Mouse (Mus musculus) cerebellum, adult 2 months (tissue): ENCODE data around the gene Ap2a2. TPM values are rescaled to one million over a fixed set of nuclear protein-coding genes. Genes with fewer than 3 reads are reported as not detected.
"Not testable (repeated sequence)": the region's sequence is repeated elsewhere in the genome, so short reads cannot be mapped to it uniquely, and the experiment has no call there.

ENCODE experiments used
- DNase-seq, 2 experiments: peaks; one replicate each; pipeline ENCODE4 v3.0.0; 2021
- H3K27ac ChIP-seq: fragments of 200-500 bp; 2 replicates; pipeline ENCODE4 v1.5.1; 2012; ENCODE audit warnings: low read length, control low read depth, inconsistent platforms; ENCODE audit not compliant: insufficient read depth
- H3K27me3 ChIP-seq: fragments of 200-500 bp; 2 replicates; pipeline ENCODE4 v1.6.1; 2012; ENCODE audit warnings: inconsistent platforms, mild to moderate bottlenecking, low read length, moderate library complexity; ENCODE audit not compliant: control insufficient read depth, insufficient read depth
- H3K4me1 ChIP-seq: fragments of 200-500 bp; 2 replicates; pipeline ENCODE4 v1.6.1; 2011; ENCODE audit warnings: low read length; ENCODE audit not compliant: control insufficient read depth, insufficient read depth
- H3K4me3 ChIP-seq: fragments of 200-500 bp; replicated peaks from 2 replicates; pipeline ENCODE3; 2011; ENCODE audit warnings: mild to moderate bottlenecking, low read depth, low read length, control low read depth; ENCODE audit not compliant: insufficient read depth
- CTCF ChIP-seq: fragments of 200-500 bp; IDR thresholded peaks from 2 replicates; pipeline ENCODE4 v1.5.1; 2011; ENCODE audit warnings: low read depth, mild to moderate bottlenecking, control low read depth, low read length, moderate library complexity, borderline replicate concordance; ENCODE audit not compliant: insufficient read depth
- POLR2A ChIP-seq: fragments of 200-500 bp; IDR thresholded peaks from 2 replicates; pipeline ENCODE4 v1.6.1; 2011; ENCODE audit warnings: low read length, control low read depth, borderline replicate concordance; ENCODE audit not compliant: insufficient read depth
- WGBS: fragments of 180-500 bp; shearing (Covaris S2); methylation state at CpG from one replicate; pipeline ENCODE4 v1.1.7; 2018; 5-methylcytosine and 5-hydroxymethylcytosine counted together
- polyA plus RNA-seq: library from polyadenylated mRNA; depleted of rRNA; stranded (reverse); fragments of >200 nt; gene quantifications from 2 replicates; pipeline ENCODE4 v1.2.3, GENCODE M21; 2012

Gene Ap2a2
- polyA plus RNA-seq, 1 experiment: 96.7 TPM

DNA sequence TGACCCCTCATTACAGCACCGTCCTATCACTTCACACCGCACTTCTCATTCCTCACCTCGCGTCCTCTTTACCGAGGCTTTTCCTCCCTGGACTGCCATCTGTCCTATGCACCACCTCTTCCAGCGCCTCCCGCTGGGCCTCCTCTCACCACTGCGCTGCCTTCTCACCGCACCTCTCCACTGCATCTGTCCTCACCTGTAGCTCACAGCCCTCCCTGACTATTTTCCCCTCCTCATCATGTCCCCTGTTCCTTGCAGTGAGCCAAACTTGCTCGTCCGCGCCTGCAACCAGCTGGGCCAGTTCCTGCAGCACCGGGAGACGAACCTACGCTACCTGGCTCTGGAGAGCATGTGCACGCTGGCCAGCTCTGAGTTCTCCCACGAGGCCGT is 50.4 kb downstream of the Ap2a2 start:
- TF ChIP-seq CTCF: no peak
- no peak for TF ChIP-seq POLR2A
- peaks cover 19% of the 10 kb centered on the region for H3K4me1 ChIP-seq
- DNase-seq: peak; percentile 58 to 61
- 0 out of 2 replicates have a peak overlapping the region, but pooled peaks have one; percentile 0 for H3K27ac ChIP-seq
- 20% methylated on average over 18 of the region's 18 CpGs for WGBS
- no peaks in the 10 kb centered on the region for H3K27me3 ChIP-seq
- H3K4me3 ChIP-seq: no peak overlapping the region

GRCm38 (mm10) chr7:141612791-141613190 is 50.8 kb downstream of the Ap2a2 start:
- Histone ChIP-seq H3K27ac (no peak overlapping the region), H3K4me3 (no peak overlapping the region), H3K27me3 (no peaks in the 10 kb centered on the region), H3K4me1 (peaks cover 19% of the 10 kb centered on the region)
- WGBS: 13% methylated on average over 13 of the region's 13 CpGs
- DNase-seq: peak; percentile 71 to 79
- TF ChIP-seq POLR2A: no peak
- no peak for TF ChIP-seq CTCF

- no peak for DNase-seq
- WGBS: 69% methylated on average over 5 of the region's 5 CpGs
Measured at GRCm38 (mm10) chr7:141614329-141614832, 52.4 kb downstream of the Ap2a2 start.

DNA sequence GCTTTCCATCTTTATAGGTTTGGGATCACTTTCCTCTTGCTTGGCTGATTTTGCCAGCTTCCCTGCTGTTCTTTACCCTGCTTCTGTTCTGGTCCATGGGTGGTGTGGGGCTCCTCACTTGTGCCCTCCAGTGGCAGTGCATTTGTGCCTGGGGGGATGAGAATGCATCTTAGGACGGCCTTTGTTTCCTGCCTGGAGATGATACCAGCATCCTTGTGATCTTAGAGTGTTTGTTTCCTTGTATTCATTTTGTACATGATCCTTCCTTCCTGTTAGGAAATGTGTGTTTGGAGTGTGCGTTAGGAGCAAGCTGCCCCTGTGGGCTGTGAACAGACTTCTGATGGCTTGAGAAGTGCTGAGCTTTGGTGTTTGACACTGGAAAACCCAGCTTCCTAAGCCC is 62.2 kb downstream of the Ap2a2 start:
- 82% methylated on average over 2 of the region's 2 CpGs for WGBS
- H3K4me1 ChIP-seq: peaks cover 5% of the 10 kb centered on the region; the same call in 1 of the 2 replicates
- no peak for DNase-seq
- H3K4me3 ChIP-seq: no peak overlapping the region
- no peak overlapping the region for H3K27ac ChIP-seq
- H3K27me3 ChIP-seq: no peaks in the 10 kb centered on the region
- TF ChIP-seq POLR2A: no peak
- no peak for TF ChIP-seq CTCF

More at GRCm38 (mm10) chr7:141614329-141614832, 52.4 kb downstream of the Ap2a2 start:
- TF ChIP-seq CTCF: no peak
- TF ChIP-seq POLR2A: no peak
- Histone ChIP-seq H3K4me3 (no peak overlapping the region), H3K27me3 (no peaks in the 10 kb centered on the region), H3K27ac (no peak overlapping the region), H3K4me1 (peaks cover 19% of the 10 kb centered on the region)

GRCm38 (mm10) chr7:141625120-141625810 is 63.3 kb downstream of the Ap2a2 start:
- no peak overlapping the region for H3K4me3 ChIP-seq
- H3K4me1 ChIP-seq: peaks cover 5% of the 10 kb centered on the region; the same call in 1 of the 2 replicates
- TF ChIP-seq POLR2A (no peak), CTCF (no peak)
- WGBS: 94% methylated on average over 6 of the region's 6 CpGs
- no peak for DNase-seq
- no peak overlapping the region for H3K27ac ChIP-seq
- no peaks in the 10 kb centered on the region for H3K27me3 ChIP-seq

- TF ChIP-seq CTCF: no peak
- no peak overlapping the region for H3K4me3 ChIP-seq
- H3K27me3 ChIP-seq: no peaks in the 10 kb centered on the region
- H3K27ac ChIP-seq: no peak overlapping the region
- H3K4me1 ChIP-seq: peaks cover 5% of the 10 kb centered on the region; the same call in 1 of the 2 replicates
- no peak for DNase-seq
- WGBS: 74% methylated on average over 2 of the region's 2 CpGs
Measured at GRCm38 (mm10) chr7:141628018-141628417, 66.0 kb downstream of the Ap2a2 start.

- WGBS: 46% methylated on average over 3 of the region's 3 CpGs
- peaks cover 5% of the 10 kb centered on the region; the same call in 1 of the 2 replicates for H3K4me1 ChIP-seq
Measured at GRCm38 (mm10) chr7:141629241-141629640, 67.3 kb downstream of the Ap2a2 start.

DNA sequence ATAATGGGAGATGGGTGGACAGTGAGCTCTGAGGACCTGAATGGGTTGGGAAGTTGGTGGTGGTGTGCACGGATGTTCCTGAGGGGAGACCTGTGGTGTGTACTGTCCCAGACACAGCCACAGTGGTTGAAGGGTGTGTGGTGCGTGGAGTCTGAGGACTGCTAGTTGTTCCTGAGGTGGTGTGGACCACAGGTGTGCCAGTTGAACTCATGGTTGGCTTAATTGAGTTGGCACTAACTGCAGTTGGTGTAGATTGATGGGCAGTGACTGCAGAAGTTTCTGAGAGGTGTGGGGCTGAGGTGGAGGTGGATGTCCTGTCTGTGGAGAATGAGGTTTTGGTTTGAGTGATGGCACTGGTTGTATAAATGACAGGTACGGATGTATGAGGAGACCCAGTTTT is 76.1 kb downstream of the Ap2a2 start:
- not testable (repeated sequence) for H3K27ac ChIP-seq, H3K4me3 ChIP-seq, H3K27me3 ChIP-seq, H3K4me1 ChIP-seq, DNase-seq
- WGBS: 97% methylated on average over 2 of the region's 3 CpGs

More at GRCm38 (mm10) chr7:141629241-141629640, 67.3 kb downstream of the Ap2a2 start:
- no peak for DNase-seq
- TF ChIP-seq POLR2A: no peak
- no peak for TF ChIP-seq CTCF
- Histone ChIP-seq H3K27ac (no peak overlapping the region), H3K27me3 (no peaks in the 10 kb centered on the region), H3K4me3 (no peak overlapping the region)

GRCm38 (mm10) chr7:141638513-141639334 is 76.8 kb downstream of the Ap2a2 start:
- H3K4me3 ChIP-seq, H3K27ac ChIP-seq, DNase-seq, H3K27me3 ChIP-seq, H3K4me1 ChIP-seq: not testable (repeated sequence)
- 87% methylated on average over 6 of the region's 8 CpGs for WGBS

DNA sequence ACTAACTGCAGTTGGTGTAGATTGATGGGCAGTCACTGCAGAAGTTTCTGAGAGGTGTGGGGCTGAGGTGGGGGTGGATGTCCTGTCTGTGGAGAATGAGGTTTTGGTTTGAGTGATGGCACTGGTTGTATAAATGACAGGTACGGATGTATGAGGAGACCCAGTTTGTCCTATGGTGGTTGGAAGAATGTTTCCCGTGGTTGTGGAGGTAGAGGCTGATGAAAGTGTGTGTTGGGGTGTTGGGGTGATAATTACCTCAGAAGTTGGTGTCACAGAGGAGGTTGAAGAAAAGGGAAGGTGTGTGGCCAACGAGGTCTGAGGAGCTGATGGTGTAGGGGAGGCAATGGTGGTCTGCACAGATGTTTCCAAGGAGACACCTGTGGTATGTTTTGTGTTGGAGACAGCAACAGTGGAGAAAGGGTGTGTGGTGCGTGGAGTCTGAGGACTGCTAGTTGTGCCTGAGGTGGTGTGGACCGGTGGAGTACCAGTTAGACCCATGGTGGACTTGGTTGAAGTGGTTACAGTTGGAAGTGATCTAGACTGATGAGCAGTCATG is 77.4 kb downstream of the Ap2a2 start:
- H3K4me3 ChIP-seq, DNase-seq, H3K4me1 ChIP-seq, H3K27me3 ChIP-seq, H3K27ac ChIP-seq: not testable (repeated sequence)
- WGBS: 80% methylated on average over 5 of the region's 5 CpGs
